Mouse (Mus musculus): ENCODE data around the gene Csrnp2. TPM values are rescaled to one million over a fixed set of nuclear protein-coding genes. Genes with fewer than 3 reads are reported as not detected.

The Csrnp2 gene
- 1 to 10 TPM; 2.0 to 2.7 TPM for total RNA-seq (2023)

DNA sequence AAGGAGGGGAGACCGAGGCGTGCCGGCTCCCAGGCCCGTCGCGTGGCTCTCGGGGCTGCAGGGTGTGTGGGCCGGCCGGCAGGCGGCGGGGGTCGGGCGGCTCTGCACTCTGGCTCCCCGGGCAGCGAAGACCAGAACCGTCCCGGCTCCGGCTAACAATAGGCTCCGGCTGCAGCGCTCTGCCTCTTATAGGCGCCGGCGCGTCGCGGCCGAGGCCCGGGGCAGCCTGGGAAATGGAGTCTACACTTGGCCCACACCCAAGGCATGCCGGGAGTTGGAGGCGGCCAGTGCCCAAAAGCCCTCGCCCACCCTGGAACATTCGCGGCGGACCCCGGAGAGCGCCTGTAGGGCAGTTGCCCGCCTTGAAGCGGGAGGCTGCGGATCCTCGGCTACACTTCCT lies at the start of gene Csrnp2:
Csrnp2 (minus strand) TSS at position 387 of the 400 bp plus-strand sequence.

DNA sequence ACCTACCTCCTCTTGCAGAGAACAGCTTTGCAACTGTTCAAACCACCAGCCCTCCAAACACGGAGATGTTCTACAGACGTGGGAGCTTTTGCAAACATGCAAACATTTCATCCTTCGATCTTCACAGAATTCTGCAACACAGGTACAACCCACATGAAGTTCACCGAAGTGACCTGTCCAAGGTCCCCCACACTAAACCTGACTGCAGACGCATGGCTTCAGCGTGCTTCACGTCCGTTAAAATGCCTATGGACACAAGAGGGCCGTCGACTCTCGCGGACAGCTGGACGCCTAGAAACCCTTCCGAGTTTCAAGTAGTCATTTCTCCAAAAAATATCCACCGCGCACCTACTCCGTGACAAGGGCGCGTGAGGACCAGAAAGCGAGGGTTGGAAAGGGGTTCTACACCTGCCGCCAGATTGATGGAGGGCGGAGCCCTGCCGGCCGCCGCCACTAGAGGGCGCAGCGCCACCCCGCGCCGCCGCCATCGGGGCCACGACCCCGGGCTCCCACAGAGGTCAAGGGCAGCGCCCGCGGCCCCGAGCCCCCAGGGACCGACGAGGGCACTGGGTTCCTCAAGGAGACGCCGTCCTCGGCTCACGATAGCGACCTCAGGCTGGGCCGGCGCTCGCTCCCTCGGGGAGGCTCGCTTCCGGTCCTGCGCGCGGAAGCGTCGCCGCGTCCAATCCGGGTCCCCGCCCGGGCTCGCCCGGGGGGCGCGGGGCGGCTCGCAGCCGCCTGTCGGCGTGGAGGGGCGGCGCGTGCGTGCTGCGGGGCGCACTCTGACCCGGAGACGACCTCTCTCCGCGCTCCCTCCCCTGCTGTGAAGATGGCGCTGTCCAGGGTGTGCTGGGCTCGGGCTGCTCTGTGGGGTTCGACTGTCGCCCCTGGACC lies 26.7 kb downstream of the Csrnp2 start, which contains the start of gene Letmd1:
Letmd1 (plus strand) TSS at position 729 of the 894 bp plus-strand sequence.

Other genes with a start within 250 kb of the Csrnp2 start
- gene Tmprss12, start 214.7 kb downstream of the Csrnp2 start, total RNA-seq (2023), result not detected
- gene Mettl7a1, start 191.3 kb downstream of the Csrnp2 start, total RNA-seq (2023), result 10 to 100 TPM; 63.1 to 73.6 TPM
- gene Mettl7a3, start 160.6 kb downstream of the Csrnp2 start, total RNA-seq (2023), result under 1 TPM in 1 of 2 experiments, not detected in 1; 0.63 TPM
- not detected for gene Methig1, start 142.3 kb downstream of the Csrnp2 start, total RNA-seq (2023)
- gene Mettl7a2, start 142.3 kb downstream of the Csrnp2 start, total RNA-seq (2023), result 1 to 10 TPM; 2.0 to 2.5 TPM
- gene Higd1c, start 130.9 kb downstream of the Csrnp2 start, total RNA-seq (2023), result not detected
- gene Gm5475, start 73.3 kb downstream of the Csrnp2 start, total RNA-seq (2023), result not detected
- 10 to 100 TPM; 30.3 to 30.6 TPM for gene Slc11a2, start 70.4 kb downstream of the Csrnp2 start, total RNA-seq (2023)
- gene Letmd1, start 26.5 kb downstream of the Csrnp2 start, total RNA-seq (2023), result 10 to 100 TPM; 27.2 to 29.2 TPM
- 1 to 10 TPM; 7.2 to 8.8 TPM for gene Tfcp2, start 56.5 kb upstream of the Csrnp2 start, total RNA-seq (2023)
- 10 to 100 TPM; 12.4 to 15.5 TPM for gene Pou6f1, start 104.5 kb upstream of the Csrnp2 start, total RNA-seq (2023)
- 100 to 1,000 TPM; 500 to 526 TPM for gene Dazap2, start 119.9 kb upstream of the Csrnp2 start, total RNA-seq (2023)
- 10 to 100 TPM; 60.8 to 79.4 TPM for gene Smagp, start 141.5 kb upstream of the Csrnp2 start, total RNA-seq (2023)
- gene Bin2, start 174.1 kb upstream of the Csrnp2 start, total RNA-seq (2023), result 100 to 1,000 TPM; 508 to 528 TPM
- 10 to 100 TPM; 20.1 to 22.6 TPM for gene Cela1, start 192.4 kb upstream of the Csrnp2 start, total RNA-seq (2023)
- 10 to 100 TPM; 27.2 to 27.3 TPM for gene Galnt6, start 233.9 kb upstream of the Csrnp2 start, total RNA-seq (2023)